Mouse (Mus musculus) pancreas, adult 10 weeks (tissue): ENCODE data around the gene Olfr127. TPM values are rescaled to one million over a fixed set of nuclear protein-coding genes. Genes with fewer than 3 reads are reported as not detected.

Experiments used
- polyA plus RNA-seq: library from polyadenylated mRNA; stranded (reverse); fragments of 350-450 nt; fragmentation: Illumina TruSeq; extraction: RNeasy Lipid Tissue Mini Kit (QIAGEN cat#74804); gene quantifications from one replicate; pipeline ENCODE4 v1.2.3, GENCODE M21; 2015; ENCODE audit warnings: low read depth, low replicate concordance; ENCODE audit not compliant: insufficient read depth

Gene Olfr127
- not detected for polyA plus RNA-seq

DNA sequence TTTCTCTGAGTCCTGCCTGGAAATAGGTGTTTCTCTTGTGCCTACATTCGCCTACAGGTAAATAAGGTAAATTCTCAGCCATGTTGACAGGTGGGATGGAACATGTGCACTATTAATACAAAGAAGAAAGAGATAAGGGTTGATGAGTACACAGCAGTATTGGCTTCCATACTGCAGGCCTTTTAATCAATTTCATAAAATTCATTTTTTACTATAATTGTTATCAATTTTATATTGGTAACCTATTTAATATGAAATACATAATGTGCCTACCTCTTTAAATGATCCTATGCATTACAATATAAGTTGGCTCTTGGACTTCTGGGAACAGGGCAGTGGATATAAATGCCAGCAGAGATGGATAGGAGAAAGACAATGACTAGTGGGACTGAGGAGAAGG is at the start of gene Olfr127:
TSS of gene Olfr127 (plus strand) at position 301 of the 400 bp plus-strand sequence.

DNA sequence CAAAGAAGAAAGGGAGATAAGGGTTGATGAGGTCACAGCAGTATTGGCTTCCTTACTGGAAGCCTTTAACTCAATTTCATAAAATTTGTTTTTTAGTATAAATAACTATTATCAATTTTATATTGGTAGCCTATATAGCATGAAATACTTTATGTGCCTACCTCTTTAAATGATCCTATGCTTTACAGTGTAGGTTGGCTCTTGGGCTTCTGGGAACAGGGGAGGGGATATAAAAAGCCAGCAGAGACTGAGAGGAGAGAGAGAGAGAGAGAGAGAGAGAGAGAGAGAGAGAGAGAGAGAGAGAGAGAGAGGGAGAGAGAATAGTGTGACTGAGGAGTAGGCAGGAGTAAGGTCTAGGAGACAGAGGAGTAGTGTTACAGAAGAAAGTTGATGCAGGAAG is 20.0 kb downstream of the Olfr127 start, which contains the start of gene Olfr128:
TSS of gene Olfr128 (plus strand) at position 301 of the 400 bp plus-strand sequence.

DNA sequence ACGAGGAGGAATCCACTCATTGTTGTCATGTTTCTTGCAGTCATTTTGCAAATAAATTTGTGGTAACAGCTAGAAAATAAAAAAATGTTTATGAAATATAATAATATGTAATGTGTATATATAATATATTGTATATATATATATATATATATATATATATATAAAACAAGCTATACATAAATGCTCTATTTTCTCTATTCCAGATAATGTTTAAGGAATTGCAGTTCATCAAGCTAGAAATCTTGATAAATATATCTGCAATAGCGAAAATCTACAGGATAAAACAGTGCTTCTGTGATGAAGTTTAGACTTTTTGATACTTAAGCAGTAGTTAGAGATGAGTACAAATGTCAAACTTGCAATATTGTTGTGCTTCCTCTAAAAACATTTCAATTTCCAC is 52.7 kb downstream of the Olfr127 start, which contains the start of gene Olfr761:
TSS of gene Olfr761 (minus strand) at position 101 of the 400 bp plus-strand sequence.

Other genes starting within 250 kb of the Olfr127 start
- not detected for gene Olfr117, start 236.7 kb upstream of the Olfr127 start, polyA plus RNA-seq
- gene Olfr118, start 233.4 kb upstream of the Olfr127 start, polyA plus RNA-seq, result not detected
- not detected for gene Olfr119, start 203.9 kb upstream of the Olfr127 start, polyA plus RNA-seq
- not detected for gene Olfr120, start 178.6 kb upstream of the Olfr127 start, polyA plus RNA-seq
- not detected for gene Olfr121, start 151.6 kb upstream of the Olfr127 start, polyA plus RNA-seq
- not detected for gene Olfr122, start 131.8 kb upstream of the Olfr127 start, polyA plus RNA-seq
- not detected for gene Olfr123, start 106.9 kb upstream of the Olfr127 start, polyA plus RNA-seq
- gene Olfr124, start 100.5 kb upstream of the Olfr127 start, polyA plus RNA-seq, result not detected
- not detected for gene Olfr125, start 67.5 kb upstream of the Olfr127 start, polyA plus RNA-seq
- not detected for gene Olfr126, start 53.0 kb upstream of the Olfr127 start, polyA plus RNA-seq
- not detected for gene Olfr128, start 20.1 kb downstream of the Olfr127 start, polyA plus RNA-seq
- not detected for gene Olfr761, start 52.6 kb downstream of the Olfr127 start, polyA plus RNA-seq
- gene Olfr129, start 159.6 kb downstream of the Olfr127 start, polyA plus RNA-seq, result not detected
- not detected for gene Olfr130, start 163.5 kb downstream of the Olfr127 start, polyA plus RNA-seq
- gene Olfr131, start 188.3 kb downstream of the Olfr127 start, polyA plus RNA-seq, result not detected
- not detected for gene Olfr132, start 234.1 kb downstream of the Olfr127 start, polyA plus RNA-seq
- gene Olfr133, start 244.8 kb downstream of the Olfr127 start, polyA plus RNA-seq, result not detected